Mouse (Mus musculus) cortical plate, adult 2 months (tissue): ENCODE results near the gene Rtp3. TPM values are rescaled to one million over a fixed set of nuclear protein-coding genes. Genes with fewer than 3 reads are reported as not detected.

Experiments
- H3K27ac ChIP-seq: fragments of 200-500 bp; 2 replicates; pipeline ENCODE4 v1.5.1; 2012; ENCODE audit warnings: low read length, control low read depth, inconsistent platforms; ENCODE audit not compliant: insufficient read depth
- H3K4me1 ChIP-seq: fragments of 200-500 bp; 2 replicates; pipeline ENCODE4 v1.6.1; 2011; ENCODE audit warnings: low read length; ENCODE audit not compliant: control insufficient read depth, insufficient read depth
- H3K4me3 ChIP-seq: fragments of 200-500 bp; 2 replicates; pipeline ENCODE4 v1.5.1; 2011; ENCODE audit warnings: mild to moderate bottlenecking, low read length, control low read depth; ENCODE audit not compliant: insufficient read depth
- CTCF ChIP-seq: fragments of 200-500 bp; IDR thresholded peaks from 2 replicates; pipeline ENCODE4 v1.5.1; 2011; ENCODE audit warnings: mild to moderate bottlenecking, control low read depth, low read length; ENCODE audit not compliant: insufficient read depth; ENCODE audit errors: extremely low read depth
- POLR2A ChIP-seq: fragments of 200-500 bp; IDR thresholded peaks from 2 replicates; pipeline ENCODE4 v1.6.1; 2011; ENCODE audit warnings: mild to moderate bottlenecking, low read length, control low read depth; ENCODE audit not compliant: insufficient read depth; ENCODE audit errors: extremely low read depth
- polyA plus RNA-seq: library from polyadenylated mRNA; depleted of rRNA; stranded (reverse); fragments of >200 nt; gene quantifications from 2 replicates; pipeline ENCODE4 v1.2.3, GENCODE M21; 2012; rRNA removed

The Rtp3 gene
- polyA plus RNA-seq, 1 experiment = 0.69 TPM

GRCm38 (mm10) chr9:110948813-110949310 is 41.5 kb downstream of the Rtp3 start:
- TF ChIP-seq CTCF (no peak), POLR2A (no peak)
- Histone ChIP-seq H3K27ac (no peak overlapping the region), H3K4me1 (no peaks in the 10 kb centered on the region), H3K4me3 (no peak overlapping the region)

GRCm38 (mm10) chr9:110947900-110948299 is 42.5 kb downstream of the Rtp3 start:
- no peaks in the 10 kb centered on the region for H3K4me1 ChIP-seq
- no peak overlapping the region for H3K4me3 ChIP-seq
- H3K27ac ChIP-seq = no peak overlapping the region
- TF ChIP-seq POLR2A = no peak
- TF ChIP-seq CTCF = no peak

- H3K27ac ChIP-seq = no peak overlapping the region
- no peak overlapping the region for H3K4me3 ChIP-seq
- TF ChIP-seq CTCF (no peak), POLR2A (no peak)
- H3K4me1 ChIP-seq = no peaks in the 10 kb centered on the region
These were observed 43.1 kb downstream of the Rtp3 start for GRCm38 (mm10) chr9:110947261-110947661.

- Histone ChIP-seq H3K4me1 (no peaks in the 10 kb centered on the region), H3K4me3 (no peak overlapping the region), H3K27ac (no peak overlapping the region)
- TF ChIP-seq POLR2A = no peak
- TF ChIP-seq CTCF = no peak
These were observed 43.8 kb downstream of the Rtp3 start for GRCm38 (mm10) chr9:110946548-110947044.

DNA sequence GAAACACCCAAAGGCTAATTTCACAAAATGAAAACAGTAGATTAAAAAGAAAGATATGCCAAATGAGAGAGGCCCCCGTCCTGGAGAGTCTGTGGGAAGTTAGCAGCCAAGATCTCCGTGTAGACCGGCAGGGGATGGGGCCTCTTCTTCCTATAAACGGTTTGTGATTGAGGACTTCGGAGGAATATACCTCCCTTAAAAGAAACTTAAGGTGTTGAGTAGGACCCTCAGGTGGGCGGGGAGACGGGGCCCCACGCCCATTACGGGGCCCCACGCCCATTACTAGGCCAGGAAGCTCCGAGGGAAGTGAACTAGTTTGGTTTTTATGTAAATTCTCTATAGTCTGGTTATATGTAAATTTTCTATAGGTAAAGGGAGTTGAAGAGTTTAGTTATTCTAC is 44.5 kb downstream of the Rtp3 start, which contains the start of gene Tdgf1:
TSS of gene Tdgf1 (minus strand) at position 233 of the 400 bp plus-strand sequence.
- H3K27ac ChIP-seq = no peak within 1 kb of the TSS
- no peaks in the 10 kb centered on the region for H3K4me1 ChIP-seq
- no peak for TF ChIP-seq POLR2A
- no peak for TF ChIP-seq CTCF
- no peak within 1 kb of the TSS for H3K4me3 ChIP-seq

DNA sequence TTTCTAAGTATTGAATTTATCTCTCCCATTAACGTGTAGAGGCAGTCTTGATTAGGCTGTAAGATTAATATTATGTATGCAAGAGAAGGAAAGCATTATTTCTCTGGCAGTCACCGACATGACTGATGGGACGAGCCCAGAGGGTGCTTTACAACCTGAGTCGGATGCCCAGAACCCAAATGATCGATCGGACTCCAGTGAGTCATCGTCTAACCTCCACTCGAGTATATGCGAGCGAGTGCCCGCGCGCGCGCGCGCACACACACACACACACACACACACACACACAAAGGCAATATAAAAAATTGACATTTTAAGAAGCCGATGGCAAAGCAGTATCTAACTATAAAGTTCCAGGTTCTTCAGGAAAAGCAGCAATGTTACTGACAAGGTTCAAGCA is 45.0 kb downstream of the Rtp3 start:
- H3K4me3 ChIP-seq = no peak overlapping the region
- TF ChIP-seq POLR2A (no peak), CTCF (no peak)
- no peaks in the 10 kb centered on the region for H3K4me1 ChIP-seq
- no peak overlapping the region for H3K27ac ChIP-seq

- no peaks in the 10 kb centered on the region for H3K4me1 ChIP-seq
- TF ChIP-seq POLR2A = no peak
- peak; percentile 42 for TF ChIP-seq CTCF
These were observed 46.1 kb downstream of the Rtp3 start for GRCm38 (mm10) chr9:110944265-110944664.

GRCm38 (mm10) chr9:110937506-110938490 is 52.6 kb downstream of the Rtp3 start:
- H3K4me3 ChIP-seq = no peak overlapping the region
- H3K4me1 ChIP-seq = no peaks in the 10 kb centered on the region; the same call in 1 of the 2 replicates
- TF ChIP-seq CTCF (no peak), POLR2A (no peak)
- no peak overlapping the region for H3K27ac ChIP-seq

More at GRCm38 (mm10) chr9:110944265-110944664, 46.1 kb downstream of the Rtp3 start:
- Histone ChIP-seq H3K4me3 (no peak overlapping the region), H3K27ac (no peak overlapping the region)

- TF ChIP-seq POLR2A (no peak), CTCF (no peak)
- Histone ChIP-seq H3K4me1 (no peaks in the 10 kb centered on the region; the same call in 1 of the 2 replicates), H3K27ac (peak overlapping the region; percentile 35; the same call in 1 of the 2 replicates), H3K4me3 (no peak overlapping the region)
These were observed 54.4 kb downstream of the Rtp3 start for GRCm38 (mm10) chr9:110935941-110936340.

Other genes starting within 250 kb of the Rtp3 start
- 0.13 and 0.30 TPM in 2 replicates for gene Myl3, start 248.7 kb downstream of the Rtp3 start, polyA plus RNA-seq
- 8.2 and 9.0 TPM in 2 replicates for gene Pth1r, start 243.4 kb downstream of the Rtp3 start, polyA plus RNA-seq
- gene Prss42, start 192.4 kb downstream of the Rtp3 start, polyA plus RNA-seq = not detected in 2 replicates
- gene Prss44, start 176.6 kb downstream of the Rtp3 start, polyA plus RNA-seq = not detected in 2 replicates
- gene Prss43, start 163.9 kb downstream of the Rtp3 start, polyA plus RNA-seq = 0.08 and 0.21 TPM in 2 replicates
- 0.44 and 0.50 TPM in 2 replicates for gene Prss45, start 156.0 kb downstream of the Rtp3 start, polyA plus RNA-seq
- not detected in 2 replicates for gene Prss46, start 146.1 kb downstream of the Rtp3 start, polyA plus RNA-seq
- gene Prss50, start 132.6 kb downstream of the Rtp3 start, polyA plus RNA-seq = 0.95 and 1.1 TPM in 2 replicates
- 8.4 and 9.1 TPM in 2 replicates for gene Als2cl, start 110.7 kb downstream of the Rtp3 start, polyA plus RNA-seq
- 1.6 and 2.7 TPM in 2 replicates for gene Tmie, start 110.5 kb downstream of the Rtp3 start, polyA plus RNA-seq
- gene Fam240a, start 73.7 kb downstream of the Rtp3 start, polyA plus RNA-seq = not detected in 2 replicates
- gene Tdgf1, start 44.4 kb downstream of the Rtp3 start, polyA plus RNA-seq = 1.1 and 1.3 TPM in 2 replicates
- gene Lrrc2, start 39.0 kb downstream of the Rtp3 start, polyA plus RNA-seq = 0.83 and 1.3 TPM in 2 replicates
- 0.40 TPM in 1 of 2 replicates, not detected in the other for gene Ltf, start 28.7 kb upstream of the Rtp3 start, polyA plus RNA-seq
- gene Ccrl2, start 66.9 kb upstream of the Rtp3 start, polyA plus RNA-seq = 1.9 and 2.1 TPM in 2 replicates
- 55.5 and 59.5 TPM in 2 replicates for gene Lrrfip2, start 127.0 kb upstream of the Rtp3 start, polyA plus RNA-seq